Mouse (Mus musculus): ENCODE data around the gene Il1rapl1.
"Not testable (repeated sequence)": the region's sequence is repeated elsewhere in the genome, so short reads cannot be mapped to it uniquely, and the experiment has no call there.

Il1rapl1 gene

DNA sequence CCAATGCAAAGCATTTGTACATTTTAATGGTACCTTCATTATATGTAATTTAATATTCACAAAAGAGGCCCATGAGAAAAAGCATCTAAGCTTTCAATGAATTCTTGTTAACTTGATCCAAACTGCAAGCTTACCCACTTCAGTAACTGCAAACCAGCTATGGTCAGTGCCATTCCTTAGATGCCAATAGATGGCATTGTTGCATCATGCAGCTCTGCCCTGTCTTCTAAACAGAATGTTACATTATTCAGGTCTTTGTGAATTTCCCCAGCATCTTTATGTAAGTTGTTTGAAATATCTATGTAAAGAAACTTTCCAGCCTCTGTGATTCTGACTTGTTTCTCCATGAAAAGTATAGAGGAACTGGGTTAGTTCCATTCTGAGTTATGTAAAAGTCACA lies 514.5 kb downstream of the Il1rapl1 start:
- DNase-seq (ENCODE audit: low read depth, low spot score) = peak; percentile 0

- DNase-seq (ENCODE audit: low read depth, low spot score) = no peak
These were observed 607.4 kb downstream of the Il1rapl1 start for GRCm38 (mm10) chrX:87507997-87508396.

DNA sequence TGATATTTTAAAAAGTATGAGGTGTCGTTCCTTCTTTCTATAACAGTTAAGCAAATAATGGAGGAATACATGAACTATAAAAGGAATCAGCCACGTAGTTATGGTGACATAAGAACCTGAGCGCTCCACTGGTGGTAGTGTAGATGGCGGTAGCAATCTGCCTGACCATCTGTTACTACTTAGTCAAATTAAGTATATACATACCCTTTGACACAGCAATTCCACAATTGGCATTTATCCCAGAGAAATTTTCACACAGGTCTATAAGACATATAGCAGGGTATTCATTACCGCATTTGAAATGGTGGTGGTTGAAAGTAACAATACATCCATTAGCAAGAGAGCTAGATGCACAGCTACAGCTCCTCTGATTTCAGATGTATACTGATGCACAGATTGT lies 612.8 kb downstream of the Il1rapl1 start:
- DNase-seq (ENCODE audit: low read depth, low spot score) = no peak

GRCm38 (mm10) chrX:87483416-87483815 lies 632.0 kb downstream of the Il1rapl1 start:
- no peak for DNase-seq (ENCODE audit: low read depth, low spot score)

GRCm38 (mm10) chrX:87238191-87238590 lies 877.3 kb downstream of the Il1rapl1 start:
- not testable (repeated sequence) for DNase-seq (ENCODE audit: low read depth, low spot score)

- no peak for DNase-seq (ENCODE audit: low read depth, low spot score)
These were observed 890.2 kb downstream of the Il1rapl1 start for GRCm38 (mm10) chrX:87225280-87225679.

GRCm38 (mm10) chrX:87002296-87002695 lies 1113.1 kb downstream of the Il1rapl1 start:
- no peak for DNase-seq (ENCODE audit: low read depth, low spot score)

DNA sequence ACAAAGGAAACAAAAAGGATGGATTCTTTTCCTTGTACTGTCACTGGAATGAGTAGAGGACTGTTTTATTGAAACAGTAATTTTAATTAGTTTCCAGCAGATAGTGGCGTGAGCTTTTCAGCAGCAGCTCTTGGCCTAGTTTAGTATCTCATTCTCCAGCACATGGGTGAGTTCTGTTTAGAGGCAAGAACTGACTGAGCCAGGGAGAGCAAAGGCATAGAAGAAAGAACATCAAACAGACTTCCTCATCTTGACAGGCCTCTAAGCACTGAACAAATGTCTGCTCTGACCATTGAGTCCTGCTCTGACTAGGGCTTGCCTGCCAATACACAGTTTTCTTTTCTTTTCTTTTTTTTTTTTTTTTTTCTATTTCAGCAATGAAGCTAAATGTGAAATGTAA lies 1160.3 kb downstream of the Il1rapl1 start:
- DNase-seq (ENCODE audit: low read depth, low spot score) = no peak

GRCm38 (mm10) chrX:86954614-86955013 lies 1160.8 kb downstream of the Il1rapl1 start:
- DNase-seq (ENCODE audit: low read depth, low spot score) = no peak

DNA sequence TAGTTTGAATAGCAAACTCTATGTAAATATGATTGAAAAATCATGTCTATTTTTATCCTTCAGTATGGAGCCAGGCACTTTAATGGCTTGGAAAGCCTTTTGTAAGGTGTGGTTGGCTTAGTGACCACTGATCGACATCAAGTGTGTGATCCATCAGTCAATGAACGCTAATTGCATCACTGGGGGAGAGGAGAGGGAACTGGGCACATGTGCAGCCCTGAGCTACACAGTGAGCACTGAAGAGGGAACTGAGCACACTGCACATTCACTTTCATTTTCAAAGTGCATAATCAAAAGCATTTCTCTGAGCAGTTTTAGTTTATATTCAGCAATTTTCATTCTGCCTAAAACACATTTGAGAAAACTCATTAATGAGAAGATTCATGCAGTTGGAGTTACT lies 1164.5 kb downstream of the Il1rapl1 start:
- DNase-seq (ENCODE audit: low read depth, low spot score) = no peak

- no peak for DNase-seq (ENCODE audit: low read depth, low spot score)
These were observed 1166.3 kb downstream of the Il1rapl1 start for GRCm38 (mm10) chrX:86949112-86949511.

DNA sequence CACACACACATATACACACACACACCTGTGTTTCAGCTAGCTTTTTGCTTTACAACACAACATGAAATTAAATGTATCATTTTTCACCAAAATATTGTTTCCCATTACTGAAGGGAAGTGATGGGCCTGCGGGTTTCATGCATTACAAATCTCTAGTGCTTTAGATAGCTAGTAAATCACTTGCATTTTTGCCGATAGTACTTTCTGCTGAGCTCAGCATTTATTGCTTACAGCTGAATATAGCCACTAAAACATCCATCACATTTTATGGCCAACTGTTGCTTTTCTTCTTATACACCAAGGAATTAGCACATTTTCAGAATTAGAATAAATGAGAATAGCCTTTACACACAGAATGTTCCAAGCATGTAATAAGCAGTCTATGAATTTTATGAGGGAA lies 1260.6 kb downstream of the Il1rapl1 start:
- DNase-seq (ENCODE audit: low read depth, low spot score) = no peak

- no peak for DNase-seq (ENCODE audit: low read depth, low spot score)
These were observed 1307.2 kb downstream of the Il1rapl1 start for GRCm38 (mm10) chrX:86808218-86808617.

DNA sequence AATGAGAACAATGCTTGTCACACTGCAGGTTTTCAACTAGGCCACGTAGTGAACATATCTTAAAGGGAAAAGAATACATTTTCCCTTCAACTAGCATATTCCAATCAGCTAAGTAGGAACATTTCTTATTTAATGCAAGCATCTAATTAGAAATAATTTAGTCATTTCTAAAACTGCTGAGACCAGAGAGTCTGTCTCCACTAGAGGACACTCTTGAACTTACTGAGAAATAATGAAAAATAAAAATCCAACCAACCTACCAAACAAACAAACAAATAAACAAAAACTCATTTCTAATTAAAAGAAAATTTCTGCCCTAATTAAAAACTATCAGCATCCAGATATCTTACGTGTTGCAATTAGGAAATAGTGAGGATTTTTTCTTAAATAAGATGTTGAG lies 1312.7 kb downstream of the Il1rapl1 start:
- DNase-seq (ENCODE audit: low read depth, low spot score) = no peak

DNA sequence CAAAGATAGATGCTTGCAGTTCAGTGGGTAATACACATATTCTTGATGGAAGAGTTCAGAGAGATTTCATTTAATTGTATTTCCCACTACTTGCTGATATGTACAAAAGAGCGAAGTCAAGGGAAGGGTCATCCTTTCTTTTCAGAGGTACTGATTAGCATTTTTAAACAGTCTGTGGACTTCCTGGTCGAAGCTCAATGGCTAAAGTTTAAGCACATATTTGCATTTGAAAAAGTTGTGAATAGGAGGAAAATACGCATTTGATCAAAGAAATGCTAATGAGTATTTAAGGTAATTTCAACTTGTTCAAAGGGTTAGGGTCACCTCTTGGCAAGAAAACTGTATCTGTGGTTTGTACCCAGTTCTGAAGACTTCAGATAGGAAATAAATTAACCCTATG lies 1386.6 kb downstream of the Il1rapl1 start:
- no peak for DNase-seq (ENCODE audit: low read depth, low spot score)

Data from retina, adult 2 months (tissue).